Mouse (Mus musculus): ENCODE measurements at regions not wholly inside any gene's neighbourhood (a gene's known extent, or its start where the extent isn't known, plus 50 kb on each side); places are given as distances from the start of the nearest gene placed in this dataset.
A peak's percentile ranks its signal among the peaks of the same experiment; 100 is the strongest.

- DNase-seq: no peak
Measured at GRCm38 (mm10) chr1:41271111-41271730, 465.8 kb downstream of the Tmem182 start.

DNA sequence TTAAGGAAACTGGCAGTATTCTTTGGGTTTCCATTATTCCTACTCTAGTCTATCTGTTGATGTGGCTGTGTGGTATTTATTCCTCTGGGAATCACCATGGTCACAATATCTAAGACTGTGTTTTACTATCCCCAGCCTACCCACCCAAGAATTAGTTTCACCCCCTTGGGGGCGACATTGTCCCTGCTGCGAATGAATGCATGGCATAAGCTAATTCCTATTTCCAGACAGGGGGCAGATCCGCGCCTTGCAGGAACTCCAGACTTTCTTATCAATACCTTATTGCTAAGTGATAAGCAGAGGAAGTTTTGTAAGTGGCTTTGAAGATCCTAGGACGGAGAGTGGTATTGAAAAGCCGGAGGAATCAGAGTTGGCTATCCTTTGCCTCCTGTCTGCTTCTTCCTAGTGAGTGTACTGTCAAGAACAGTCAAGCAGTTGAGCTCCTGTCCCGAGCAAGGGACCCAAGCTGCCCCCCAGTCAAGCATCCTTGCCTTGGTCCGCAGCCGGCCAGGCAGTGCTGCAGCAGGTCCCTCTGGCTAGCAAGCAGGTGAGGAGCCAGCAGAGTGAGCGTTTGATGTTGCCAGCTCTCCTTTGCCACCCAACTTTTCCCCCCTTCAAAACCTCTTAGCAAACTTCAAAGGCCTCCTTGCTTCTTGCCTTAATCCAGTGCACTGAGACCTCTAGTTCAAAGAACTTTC is 469.3 kb downstream of the Tmem182 start:
- no peak for DNase-seq

DNA sequence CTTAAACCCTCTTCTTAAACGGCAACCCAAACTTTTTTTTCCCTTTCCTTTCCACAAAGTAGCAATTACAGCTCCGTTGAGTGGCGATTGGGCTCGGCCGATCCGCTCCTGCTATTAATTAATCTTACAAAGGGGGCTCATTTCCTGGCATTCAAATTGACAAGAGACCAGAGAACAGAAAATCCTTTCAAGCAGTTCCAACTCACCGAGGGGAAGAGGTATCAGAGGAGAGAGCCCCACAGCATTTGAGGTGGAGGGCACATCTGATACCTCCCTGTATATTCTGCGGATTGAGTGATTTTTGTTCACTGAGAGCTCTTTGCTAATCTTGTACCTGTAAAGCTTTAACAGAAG is 469.8 kb downstream of the Tmem182 start:
- DNase-seq: no peak

GRCm38 (mm10) chr1:41275642-41276041 is 470.2 kb downstream of the Tmem182 start:
- no peak for DNase-seq

DNA sequence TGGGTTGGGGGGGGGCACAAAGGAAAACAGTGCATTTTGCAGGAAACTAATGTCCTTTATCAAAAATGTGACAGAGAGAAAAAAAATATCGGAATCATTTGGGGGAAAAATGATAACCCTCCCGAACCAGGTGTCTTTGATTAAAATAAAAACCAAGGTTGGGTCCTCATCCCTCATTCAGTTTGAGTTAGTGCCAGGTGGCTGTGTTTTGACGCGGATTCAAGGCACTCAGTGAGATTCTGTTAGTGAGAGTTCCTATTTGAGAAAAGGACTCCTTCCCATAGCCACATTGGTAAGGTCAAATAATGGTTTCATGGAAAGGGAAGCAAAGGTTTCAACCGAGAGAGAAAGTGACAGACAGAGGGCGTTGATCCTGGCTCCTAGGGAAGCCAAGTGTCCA is 470.9 kb downstream of the Tmem182 start:
- DNase-seq: no peak

GRCm38 (mm10) chr1:41285221-41285620 is 479.8 kb downstream of the Tmem182 start:
- DNase-seq: no peak

- peak; percentile 34 to 63 for DNase-seq
Measured at GRCm38 (mm10) chr1:41286221-41286620, 480.8 kb downstream of the Tmem182 start.

DNA sequence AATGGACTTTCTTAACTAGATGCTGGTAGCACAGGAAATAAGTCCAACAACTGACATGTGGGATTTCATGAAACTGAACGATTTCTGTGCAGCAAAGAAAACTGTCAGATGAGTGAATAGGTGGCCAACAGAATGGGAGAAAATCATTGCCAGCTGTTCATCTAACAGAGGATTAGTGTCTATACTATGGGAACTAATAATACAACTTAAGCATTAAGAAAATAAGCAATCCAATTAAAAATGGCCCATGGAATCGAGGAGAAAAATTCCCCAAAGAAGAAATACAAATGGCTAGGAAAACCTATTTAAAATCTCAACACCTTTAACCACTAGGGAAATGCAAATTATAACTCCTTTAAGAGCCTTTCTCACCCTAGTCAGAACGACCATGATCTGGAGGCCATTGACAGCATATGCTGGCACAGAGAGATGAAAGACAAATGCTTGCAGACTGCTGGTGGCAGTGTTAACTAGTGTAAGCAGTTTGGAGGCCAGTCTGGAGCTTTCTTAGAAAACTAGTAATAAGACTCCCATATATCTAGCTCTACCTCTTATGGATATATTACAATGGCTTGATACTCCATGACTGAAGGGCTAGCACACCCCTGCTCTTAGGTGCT is 521.6 kb downstream of the Tmem182 start:
- DNase-seq: no peak

GRCm38 (mm10) chr1:41349798-41350758 is 544.7 kb downstream of the Tmem182 start:
- DNase-seq: no peak

- no peak for DNase-seq
Measured at GRCm38 (mm10) chr1:41359061-41359460, 553.7 kb downstream of the Tmem182 start.

- no peak for DNase-seq
Measured at GRCm38 (mm10) chr1:41361512-41361911, 556.1 kb downstream of the Tmem182 start.

GRCm38 (mm10) chr1:41380013-41380412 is 574.6 kb downstream of the Tmem182 start:
- DNase-seq: no peak

- no peak for DNase-seq
Measured at GRCm38 (mm10) chr1:41381487-41381886, 576.1 kb downstream of the Tmem182 start.

- no peak for DNase-seq
Measured at GRCm38 (mm10) chr1:41384731-41385130, 579.3 kb downstream of the Tmem182 start.

DNA sequence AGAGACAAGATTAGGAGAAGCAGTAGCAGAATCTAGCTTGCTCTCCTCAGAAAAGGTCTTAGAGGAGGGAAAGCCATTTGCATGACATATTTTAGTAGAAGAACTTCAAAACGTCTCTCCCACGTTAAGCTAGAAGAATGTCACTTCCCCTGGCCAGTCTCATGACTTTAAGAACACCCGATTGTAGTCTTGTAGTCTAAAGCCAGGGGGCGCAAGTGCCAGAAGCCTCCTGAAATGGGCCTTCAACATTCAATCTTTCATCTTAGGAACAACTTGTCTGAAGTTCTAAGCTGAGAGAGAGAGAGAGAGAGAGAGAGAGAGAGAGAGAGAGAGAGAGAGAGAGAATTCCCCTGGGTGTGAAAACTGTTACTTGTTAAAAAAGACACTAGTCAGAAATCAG is 581.0 kb downstream of the Tmem182 start:
- no peak for DNase-seq

DNA sequence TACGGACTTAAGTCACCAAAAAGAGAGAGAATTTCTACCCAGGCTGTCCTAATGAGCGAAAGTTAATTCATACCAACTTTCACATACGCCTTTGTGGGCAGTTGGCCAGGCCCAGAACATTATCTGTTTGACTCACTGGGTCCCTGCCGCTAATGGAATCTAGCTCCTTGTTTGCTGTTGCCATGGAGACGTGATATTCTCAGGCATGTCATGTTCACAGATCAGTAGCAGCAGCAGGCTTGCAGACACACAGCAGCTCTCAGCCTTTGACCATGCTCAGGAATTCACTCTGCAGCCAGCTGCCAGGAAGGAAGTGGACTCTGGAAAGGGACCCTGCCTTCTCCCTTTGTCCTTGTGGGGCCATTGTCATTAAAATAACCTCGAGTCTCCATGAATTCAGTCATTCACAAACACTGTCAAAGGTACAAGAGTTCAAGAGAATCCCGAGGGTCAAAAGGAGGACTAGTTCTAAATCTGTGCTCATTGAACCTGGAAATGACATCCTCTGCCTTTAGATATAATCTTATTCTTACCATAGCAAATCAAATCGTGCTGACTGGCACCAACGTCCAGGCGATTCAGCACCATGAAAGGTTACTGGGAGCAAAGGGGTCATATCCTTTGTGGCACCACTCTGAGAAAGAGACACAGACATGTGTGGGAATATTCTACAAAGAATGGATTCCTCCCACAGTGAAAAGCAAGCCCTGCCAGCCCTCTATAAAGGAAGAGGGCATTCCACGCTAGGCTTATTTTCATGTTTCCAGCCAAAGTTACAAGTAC is 584.9 kb downstream of the Tmem182 start:
- peak in 1 of 2 experiments; percentile 9 for DNase-seq

DNA sequence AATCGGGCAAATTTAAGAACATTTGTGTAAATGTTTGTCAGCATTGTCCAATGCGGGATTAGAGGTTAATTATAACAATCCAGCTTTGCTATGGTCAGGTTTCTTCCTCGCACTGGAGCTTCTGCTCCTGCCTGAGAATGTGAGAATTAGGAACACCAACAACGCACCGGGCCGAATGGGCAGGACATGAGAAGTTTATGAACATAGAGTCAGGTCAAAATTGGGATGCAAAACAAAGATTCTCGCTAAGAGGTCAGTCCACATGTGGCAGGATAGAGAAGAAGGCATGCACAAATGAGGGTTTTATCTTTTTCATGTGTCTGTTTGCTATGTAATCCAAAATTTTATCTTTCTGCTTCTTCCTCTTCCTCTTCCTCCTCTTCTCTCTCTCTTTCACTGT is 585.7 kb downstream of the Tmem182 start:
- DNase-seq: no peak

DNA sequence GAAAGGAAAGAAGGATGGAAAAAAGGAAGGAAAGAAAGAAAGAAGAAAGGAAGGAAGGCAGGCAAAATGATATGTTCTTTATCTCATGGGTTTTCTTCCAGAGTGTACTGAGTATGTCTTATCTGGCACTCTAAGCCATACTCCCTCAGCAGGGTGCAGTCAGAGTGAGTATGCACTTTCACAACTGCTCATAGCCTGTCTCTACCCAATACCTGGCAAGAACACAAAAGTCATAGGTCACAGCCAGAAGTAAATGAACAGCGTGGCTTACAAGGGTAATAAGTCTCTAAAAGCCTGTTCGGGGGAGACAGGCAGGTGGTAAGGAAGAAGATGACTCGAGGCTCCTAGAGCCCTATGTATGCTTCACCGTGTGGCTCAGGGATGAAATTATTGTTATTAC is 587.9 kb downstream of the Tmem182 start:
- no peak for DNase-seq

GRCm38 (mm10) chr1:41395081-41395480 is 589.7 kb downstream of the Tmem182 start:
- DNase-seq: no peak

DNA sequence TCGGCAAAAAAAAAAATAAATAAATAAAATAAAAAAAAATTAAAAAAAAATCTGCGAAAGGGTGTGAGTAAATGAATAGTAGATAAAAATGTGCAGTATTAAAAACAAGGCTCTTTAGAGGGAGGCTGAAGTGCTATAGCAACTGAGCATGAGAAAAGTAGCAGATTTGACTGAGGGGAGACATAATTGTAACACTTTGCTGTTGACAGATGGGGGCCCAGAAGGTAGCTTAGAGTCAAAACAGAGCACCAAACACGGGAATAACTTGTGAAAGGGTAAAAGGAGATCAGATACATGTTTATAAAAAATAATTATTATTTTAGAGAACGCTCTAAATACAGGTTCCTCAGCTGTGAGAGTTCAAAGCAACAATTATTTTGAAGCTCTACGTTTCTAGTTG is 605.1 kb downstream of the Tmem182 start:
- no peak for DNase-seq

- DNase-seq: no peak
Measured at GRCm38 (mm10) chr1:41411641-41412040, 606.2 kb downstream of the Tmem182 start.

GRCm38 (mm10) chr1:41412078-41412477 is 606.7 kb downstream of the Tmem182 start:
- DNase-seq: no peak
